In the genomic region with DNA sequence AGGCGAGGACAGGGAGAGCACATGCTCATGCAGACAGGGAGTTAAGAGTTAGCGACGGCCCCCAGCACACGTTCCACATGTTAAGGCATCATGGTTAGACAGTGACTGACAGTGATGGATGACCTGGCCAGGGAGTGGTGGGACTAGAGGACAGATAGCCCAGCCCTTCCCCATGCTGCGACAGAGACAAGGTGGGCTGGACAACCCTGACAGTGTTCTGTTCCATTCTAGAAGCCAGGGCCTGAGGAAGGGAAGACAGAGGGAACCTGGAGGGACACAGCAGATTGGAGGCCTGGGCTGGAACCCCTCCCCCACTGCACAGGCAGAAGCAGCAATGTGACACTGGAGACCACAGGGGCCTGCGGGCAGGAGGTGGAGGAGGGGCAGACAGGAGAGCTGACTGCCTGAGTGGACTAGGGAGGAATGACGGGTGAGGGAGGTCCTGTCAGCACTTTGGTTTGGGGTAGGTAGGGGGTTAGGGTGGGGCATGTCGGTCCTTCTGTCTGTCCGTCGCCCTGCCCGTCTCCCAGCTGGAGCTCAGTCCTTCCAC, we compare ENCODE assay signal across 10 mouse cellular contexts. TPM values are rescaled to one million over a fixed set of nuclear protein-coding genes. Genes with fewer than 3 reads are reported as not detected.
DNase-seq lines count a peak whose midpoint lies in the region; ATAC-seq lines count a peak whose summit lies in the region.
"Had no signal": no experiment of that assay in that cellular context is flagged by ENCODE, and none has a peak within 500 bp of the region (broad histone marks: within the 10 kb centered on the region; RNA-seq: fewer than 3 reads in every experiment).

No protein-coding gene starts in this region.

- H3K36me3 ChIP-seq in liver, embryonic 11.5 days (ENCODE audit: control insufficient read depth, insufficient read depth, low read length): peaks cover 31% of the 10 kb centered on the region
- H3K36me3 ChIP-seq in embryonic facial prominence, embryonic 13.5 days: peaks cover 42% of the 10 kb centered on the region
- peaks cover 37% of the 10 kb centered on the region for H3K36me3 ChIP-seq in limb, embryonic 13.5 days

- peak; percentile 69 for DNase-seq in cerebellum, adult 11-12 months
- no peak for DNase-seq in cerebellum, adult 8-10 months
- peak; percentile 15 for DNase-seq in liver
- no peak for DNase-seq in liver, embryonic 11.5 days (ENCODE audit: low spot score)
- DNase-seq in urinary bladder, postnatal 14 days (ENCODE audit: low spot score): no peak
- no peak for DNase-seq in left cerebral cortex, adult 8-10 months (ENCODE audit: low spot score in 2 of 2)
- DNase-seq: right cerebral cortex, postnatal 14 days had no signal

- no peak for ATAC-seq in liver, embryonic 11.5 days (replicated peaks; ENCODE audit: low FRiP score)
- no peak for ATAC-seq in embryonic facial prominence, embryonic 13.5 days (ENCODE audit: insufficient number of reproducible peaks, insufficient read depth, low FRiP score, low TSS enrichment, low read depth)
- ATAC-seq in limb, embryonic 13.5 days (ENCODE audit: low FRiP score, low read depth): no peak

- H3K4me2 ChIP-seq in liver, embryonic 11.5 days: no peak overlapping the region
- no peak overlapping the region for H3K4me2 ChIP-seq in embryonic facial prominence, embryonic 13.5 days
- no peak overlapping the region for H3K4me2 ChIP-seq in limb, embryonic 13.5 days (replicated peaks)

- 75% methylated on average over 11 of the region's 11 CpGs for WGBS in liver, embryonic 11.5 days
- 74% methylated on average over 11 of the region's 11 CpGs for WGBS in embryonic facial prominence, embryonic 13.5 days
- 70% methylated on average over 11 of the region's 11 CpGs for WGBS in limb, embryonic 13.5 days

- no peak overlapping the region; the same call in 1 of the 2 replicates for H3K27ac ChIP-seq in liver, embryonic 11.5 days (ENCODE audit: low read depth, low read length)
- H3K27ac ChIP-seq in embryonic facial prominence, embryonic 13.5 days: 0 out of 2 replicates have a peak overlapping the region, but pooled peaks have one; percentile 33
- no peak overlapping the region for H3K27ac ChIP-seq in limb, embryonic 13.5 days

- no peak overlapping the region for H3K9ac ChIP-seq in liver, embryonic 11.5 days (ENCODE audit: low read depth, low read length)
- peak overlapping the region; percentile 95; the same call in 1 of the 2 replicates for H3K9ac ChIP-seq in embryonic facial prominence, embryonic 13.5 days
- peak overlapping the region; percentile 39; the same call in 1 of the 2 replicates for H3K9ac ChIP-seq in limb, embryonic 13.5 days

- H3K4me3 ChIP-seq in liver, embryonic 11.5 days (ENCODE audit: low read depth, low read length): no peak overlapping the region; the same call in 1 of the 2 replicates
- H3K4me3 ChIP-seq in embryonic facial prominence, embryonic 13.5 days: no peak overlapping the region
- H3K4me3 ChIP-seq in limb, embryonic 13.5 days: no peak overlapping the region

- no peaks in the 10 kb centered on the region for H3K27me3 ChIP-seq in liver, embryonic 11.5 days (replicated peaks; ENCODE audit: control insufficient read depth, insufficient read depth, low read length)
- no peaks in the 10 kb centered on the region for H3K27me3 ChIP-seq in embryonic facial prominence, embryonic 13.5 days
- H3K27me3 ChIP-seq in limb, embryonic 13.5 days: no peaks in the 10 kb centered on the region
- H3K27me3 ChIP-seq: hindbrain, embryonic 15.5 days had no signal

- peaks cover 40% of the 10 kb centered on the region for H3K4me1 ChIP-seq in liver, embryonic 11.5 days (replicated peaks; ENCODE audit: control insufficient read depth, insufficient read depth, low read length)
- peaks cover 36% of the 10 kb centered on the region for H3K4me1 ChIP-seq in embryonic facial prominence, embryonic 13.5 days
- H3K4me1 ChIP-seq in limb, embryonic 13.5 days: peaks cover 32% of the 10 kb centered on the region

- peaks cover 1% of the 10 kb centered on the region for H3K9me3 ChIP-seq in liver, embryonic 11.5 days (ENCODE audit: control insufficient read depth, low read length)
- H3K9me3 ChIP-seq in embryonic facial prominence, embryonic 13.5 days: peaks cover under 1% of the 10 kb centered on the region; the same call in 1 of the 2 replicates
- peaks cover 1% of the 10 kb centered on the region; the same call in 1 of the 2 replicates for H3K9me3 ChIP-seq in limb, embryonic 13.5 days
- H3K9me3 ChIP-seq: hindbrain, embryonic 15.5 days had no signal

RNA-seq across cellular contexts. Expression of gene Arhgdia, which starts 2.7 kb away (rescaled TPM):
- 557 and 561 TPM in 2 replicates for polyA plus RNA-seq in liver, embryonic 11.5 days (2014; fragmentation: Nextera tagmentation; extraction: Ambion mirVana)
- polyA plus RNA-seq in embryonic facial prominence, embryonic 13.5 days (2015; fragmentation: Nextera tagmentation; extraction: Ambion mirVana): 535 and 580 TPM in 2 replicates
- 530 and 555 TPM in 2 replicates for polyA plus RNA-seq in limb, embryonic 13.5 days (2015; fragmentation: Nextera tagmentation; extraction: Ambion mirVana)
- 100 to 1,000 TPM; 307 to 323 (median 320) TPM for total RNA-seq in left cerebral cortex, adult 8-10 months (2022)

RNA-seq across cellular contexts. Expression of gene P4hb, which starts 5.7 kb away (rescaled TPM):
- 648 and 680 TPM in 2 replicates for polyA plus RNA-seq in liver, embryonic 11.5 days (2014; fragmentation: Nextera tagmentation; extraction: Ambion mirVana)
- 684 and 710 TPM in 2 replicates for polyA plus RNA-seq in embryonic facial prominence, embryonic 13.5 days (2015; fragmentation: Nextera tagmentation; extraction: Ambion mirVana)
- polyA plus RNA-seq in limb, embryonic 13.5 days (2015; fragmentation: Nextera tagmentation; extraction: Ambion mirVana): 775 and 791 TPM in 2 replicates
- 100 to 1,000 TPM; 110 to 142 (median 130) TPM for total RNA-seq in left cerebral cortex, adult 8-10 months (2022)

RNA-seq across cellular contexts. Expression of gene Alyref, which starts 19.4 kb away (rescaled TPM):
- polyA plus RNA-seq in liver, embryonic 11.5 days (2014; fragmentation: Nextera tagmentation; extraction: Ambion mirVana): 601 and 617 TPM in 2 replicates
- 492 and 529 TPM in 2 replicates for polyA plus RNA-seq in embryonic facial prominence, embryonic 13.5 days (2015; fragmentation: Nextera tagmentation; extraction: Ambion mirVana)
- 480 and 508 TPM in 2 replicates for polyA plus RNA-seq in limb, embryonic 13.5 days (2015; fragmentation: Nextera tagmentation; extraction: Ambion mirVana)
- total RNA-seq in left cerebral cortex, adult 8-10 months (2022): 10 to 100 TPM; 47.7 to 64.6 (median 51.9) TPM

RNA-seq across cellular contexts. Expression of gene Anapc11, which starts 19.5 kb away (rescaled TPM):
- 200 and 208 TPM in 2 replicates for polyA plus RNA-seq in liver, embryonic 11.5 days (2014; fragmentation: Nextera tagmentation; extraction: Ambion mirVana)
- 219 and 222 TPM in 2 replicates for polyA plus RNA-seq in embryonic facial prominence, embryonic 13.5 days (2015; fragmentation: Nextera tagmentation; extraction: Ambion mirVana)
- 217 and 222 TPM in 2 replicates for polyA plus RNA-seq in limb, embryonic 13.5 days (2015; fragmentation: Nextera tagmentation; extraction: Ambion mirVana)
- 100 to 1,000 TPM in 2 of 4 experiments, 10 to 100 TPM in 2; 98.1 to 101 (median 99.4) TPM for total RNA-seq in left cerebral cortex, adult 8-10 months (2022)

RNA-seq across cellular contexts. Expression of gene Ppp1r27, which starts 27.8 kb away (rescaled TPM):
- polyA plus RNA-seq in liver, embryonic 11.5 days (2014; fragmentation: Nextera tagmentation; extraction: Ambion mirVana): not detected in 2 replicates
- polyA plus RNA-seq in embryonic facial prominence, embryonic 13.5 days (2015; fragmentation: Nextera tagmentation; extraction: Ambion mirVana): not detected in 2 replicates
- 0.59 and 0.94 TPM in 2 replicates for polyA plus RNA-seq in limb, embryonic 13.5 days (2015; fragmentation: Nextera tagmentation; extraction: Ambion mirVana)
- not detected for total RNA-seq in left cerebral cortex, adult 8-10 months (2022)
- polyA plus RNA-seq: hindbrain, embryonic 15.5 days had no signal

Comparison
In these comparisons a context has a peak if more than half of its experiments do, and no peak if none do; other contexts are left out.
1. DNase-seq: peak in cerebellum, adult 11-12 months (single experiment) and liver (single experiment); none in cerebellum, adult 8-10 months (single experiment), liver, embryonic 11.5 days (single experiment), urinary bladder, postnatal 14 days (single experiment) and left cerebral cortex, adult 8-10 months (0 of 2).